Mouse (Mus musculus): ENCODE results near the gene Snx19. TPM values are rescaled to one million over a fixed set of nuclear protein-coding genes. Genes with fewer than 3 reads are reported as not detected.

The Snx19 gene
- polyA plus RNA-seq, 1 experiment from 2014 or later, result 25.7 TPM

GRCm38 (mm10) chr9:30488384-30488783 lies 61.5 kb downstream of the Snx19 start:
- no peaks in the 10 kb centered on the region for H3K36me3 ChIP-seq (replicated peaks)
- ATAC-seq (ENCODE audit: low FRiP score), result no peak
- H3K4me3 ChIP-seq (replicated peaks), result no peak overlapping the region

GRCm38 (mm10) chr9:30494446-30494845 lies 67.5 kb downstream of the Snx19 start:
- Histone ChIP-seq H3K36me3 (replicated peaks) (no peaks in the 10 kb centered on the region), H3K9ac (no peak overlapping the region), H3K27ac (no peak overlapping the region), H3K4me1 (no peaks in the 10 kb centered on the region), H3K9me3 (no peaks in the 10 kb centered on the region), H3K4me3 (replicated peaks) (no peak overlapping the region), H3K27me3 (no peaks in the 10 kb centered on the region), H3K4me2 (no peak overlapping the region)
- WGBS, result 98% methylated on average over 2 of the region's 2 CpGs
- no peak for ATAC-seq (ENCODE audit: low FRiP score)

More at GRCm38 (mm10) chr9:30488384-30488783, 61.5 kb downstream of the Snx19 start:
- Histone ChIP-seq H3K9me3 (no peaks in the 10 kb centered on the region), H3K27me3 (no peaks in the 10 kb centered on the region), H3K9ac (no peak overlapping the region), H3K4me2 (no peak overlapping the region), H3K27ac (no peak overlapping the region), H3K4me1 (no peaks in the 10 kb centered on the region)
- WGBS, result 89% methylated on average over 1 of the region's 1 CpGs

- no peak overlapping the region for H3K4me2 ChIP-seq
- no peak overlapping the region for H3K27ac ChIP-seq
- ATAC-seq (ENCODE audit: low FRiP score), result no peak
- 86% methylated on average over 5 of the region's 5 CpGs for WGBS
- no peaks in the 10 kb centered on the region for H3K36me3 ChIP-seq (replicated peaks)
- no peaks in the 10 kb centered on the region for H3K4me1 ChIP-seq
- H3K9ac ChIP-seq, result no peak overlapping the region
- H3K4me3 ChIP-seq (replicated peaks), result no peak overlapping the region
- H3K27me3 ChIP-seq, result no peaks in the 10 kb centered on the region
- no peaks in the 10 kb centered on the region for H3K9me3 ChIP-seq
Observed at GRCm38 (mm10) chr9:30508966-30509365, 82.1 kb downstream of the Snx19 start.

GRCm38 (mm10) chr9:30515953-30516352 lies 89.0 kb downstream of the Snx19 start:
- no peaks in the 10 kb centered on the region for H3K27me3 ChIP-seq
- H3K36me3 ChIP-seq (replicated peaks), result no peaks in the 10 kb centered on the region
- H3K9me3 ChIP-seq, result no peaks in the 10 kb centered on the region
- no peak overlapping the region for H3K4me2 ChIP-seq
- 0 out of 2 replicates have a peak, but pooled peaks cover 5% of the 10 kb centered on the region for H3K4me1 ChIP-seq
- no peak overlapping the region for H3K4me3 ChIP-seq (replicated peaks)
- H3K27ac ChIP-seq, result no peak overlapping the region
- no peak overlapping the region for H3K9ac ChIP-seq
- ATAC-seq (ENCODE audit: low FRiP score), result no peak

Data from forebrain, embryonic 12.5 days (tissue).